Mouse (Mus musculus) thymus, adult 18-20 months (tissue): Measurements from ENCODE around the gene Gm17409.

Experiments used
- DNase-seq, 2 experiments: peaks; one replicate each; pipeline ENCODE4 v3.0.0; 2022; ENCODE audit warnings: mixed read lengths in 2 of 2

The Gm17409 gene

DNA sequence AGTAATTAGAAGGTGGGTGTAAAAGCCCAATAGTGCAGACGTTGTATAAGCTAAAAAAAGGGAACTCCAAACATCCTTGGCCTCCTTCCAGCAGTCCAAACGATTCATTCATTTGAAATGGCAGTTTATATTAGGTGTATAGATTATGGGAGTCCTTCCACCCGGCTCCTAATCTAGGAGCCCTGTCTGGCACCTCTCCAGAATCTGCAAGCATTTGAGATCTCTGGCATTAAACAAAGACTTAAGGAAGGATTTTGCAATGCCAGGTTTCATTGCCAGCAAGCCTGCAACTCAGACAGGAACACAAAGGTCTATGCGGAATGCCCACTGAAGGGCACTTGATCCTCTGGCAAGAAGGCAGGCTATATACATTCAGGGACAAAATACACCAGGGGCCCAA is 15.2 kb downstream of the Gm17409 start:
- DNase-seq, result no peak

DNA sequence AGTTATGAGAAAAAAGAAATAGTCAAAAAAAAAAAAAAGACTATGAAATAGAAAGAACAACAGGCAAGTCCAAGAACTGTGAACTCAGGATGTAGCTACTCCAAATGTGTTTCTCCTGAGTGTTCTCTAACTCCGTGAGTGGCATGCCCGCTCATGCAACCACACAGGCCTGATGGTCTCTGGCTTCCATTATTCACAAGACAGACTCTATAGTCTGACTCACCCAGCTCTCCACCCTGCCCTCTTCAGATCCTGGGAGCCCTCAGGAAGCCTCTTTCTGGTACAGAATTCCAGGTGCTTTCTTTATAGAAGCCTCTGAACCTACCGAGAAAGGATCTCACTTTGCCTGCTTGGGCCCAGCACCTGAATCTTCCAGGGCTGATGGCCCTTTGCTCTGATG is 15.8 kb downstream of the Gm17409 start:
- DNase-seq, result no peak

GRCm38 (mm10) chr2:58486441-58487278 is 16.7 kb downstream of the Gm17409 start:
- no peak for DNase-seq

DNA sequence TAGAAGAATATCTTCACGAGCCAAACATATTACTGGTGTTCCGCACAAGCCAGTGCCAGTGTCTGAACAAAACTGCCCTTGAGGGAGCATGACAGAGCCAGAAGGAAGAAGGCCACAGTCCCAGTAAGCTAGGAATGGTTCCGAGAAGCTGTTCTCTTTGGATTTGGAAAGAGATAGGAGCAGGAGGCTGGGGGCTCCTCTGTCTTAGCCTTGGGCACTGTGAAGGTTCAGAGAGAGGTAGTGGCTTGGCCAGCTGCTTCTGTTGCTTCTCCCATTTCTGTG is 17.3 kb downstream of the Gm17409 start:
- no peak for DNase-seq

GRCm38 (mm10) chr2:58488404-58488803 is 18.5 kb downstream of the Gm17409 start:
- no peak for DNase-seq

DNA sequence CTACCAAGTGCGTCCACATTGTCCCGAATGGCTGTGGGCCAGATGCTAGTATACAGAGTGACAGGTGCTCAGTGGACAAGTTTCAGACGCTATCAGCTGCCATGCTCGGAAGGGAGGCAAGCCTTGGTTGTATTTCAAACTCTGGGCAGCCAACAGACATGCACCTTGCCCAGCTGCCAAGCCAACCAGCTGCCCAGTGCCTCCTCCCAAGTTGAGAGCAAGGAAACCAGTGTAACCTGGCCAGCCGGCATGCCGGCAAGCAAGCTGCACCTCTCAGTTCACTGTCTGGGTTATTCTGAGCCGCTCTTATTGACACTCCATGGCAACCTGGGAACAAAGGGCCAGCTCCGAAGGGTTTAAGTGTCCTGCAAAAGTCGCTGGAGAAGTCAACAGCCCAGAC is 19.4 kb downstream of the Gm17409 start:
- no peak for DNase-seq

DNA sequence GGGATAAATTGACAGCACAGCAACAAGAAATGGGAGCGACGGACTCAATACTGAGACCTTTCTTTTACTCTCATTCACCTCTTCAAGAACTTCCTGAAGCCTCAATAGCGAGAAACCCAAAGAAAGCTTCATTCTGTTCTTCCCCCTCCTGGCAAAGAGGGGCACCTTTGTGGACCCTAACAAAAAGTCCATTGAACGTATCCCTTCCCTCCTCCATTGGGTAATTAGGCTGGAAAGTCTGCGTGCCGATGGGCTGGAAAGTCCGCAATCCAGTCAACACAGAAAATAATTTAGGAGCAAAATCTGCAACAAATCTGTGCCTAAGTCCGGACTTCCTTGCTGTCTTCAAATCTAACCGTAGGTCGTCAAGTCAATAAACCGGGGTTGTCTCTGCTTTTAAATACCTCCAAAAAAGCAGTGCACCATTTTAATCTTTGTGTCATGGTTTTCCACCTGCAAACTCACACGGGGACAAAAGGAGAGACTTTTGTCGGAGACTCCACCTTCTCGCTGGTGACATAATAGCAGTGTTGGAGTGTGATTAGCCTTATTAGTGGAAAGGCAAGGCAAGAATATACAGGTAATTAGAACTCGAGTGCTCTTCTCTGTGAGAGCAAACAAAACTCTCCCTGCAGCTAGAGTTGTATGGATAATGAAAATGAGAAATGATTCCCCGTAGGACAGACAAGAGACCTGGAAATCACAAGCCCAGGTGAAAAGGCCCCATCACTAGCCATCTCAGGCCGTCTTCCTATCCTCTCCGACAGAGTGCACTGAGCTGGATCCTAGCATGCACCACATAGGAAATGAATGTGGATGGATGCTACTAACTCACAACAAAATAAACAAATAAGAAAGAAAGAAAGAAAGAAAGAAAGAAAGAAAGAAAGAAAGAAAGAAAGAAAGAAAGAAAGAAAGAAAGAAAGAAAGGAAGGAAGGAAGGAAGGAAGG is 24.0 kb downstream of the Gm17409 start:
- no peak for DNase-seq

GRCm38 (mm10) chr2:58495271-58495670 is 25.4 kb downstream of the Gm17409 start:
- DNase-seq, result no peak

DNA sequence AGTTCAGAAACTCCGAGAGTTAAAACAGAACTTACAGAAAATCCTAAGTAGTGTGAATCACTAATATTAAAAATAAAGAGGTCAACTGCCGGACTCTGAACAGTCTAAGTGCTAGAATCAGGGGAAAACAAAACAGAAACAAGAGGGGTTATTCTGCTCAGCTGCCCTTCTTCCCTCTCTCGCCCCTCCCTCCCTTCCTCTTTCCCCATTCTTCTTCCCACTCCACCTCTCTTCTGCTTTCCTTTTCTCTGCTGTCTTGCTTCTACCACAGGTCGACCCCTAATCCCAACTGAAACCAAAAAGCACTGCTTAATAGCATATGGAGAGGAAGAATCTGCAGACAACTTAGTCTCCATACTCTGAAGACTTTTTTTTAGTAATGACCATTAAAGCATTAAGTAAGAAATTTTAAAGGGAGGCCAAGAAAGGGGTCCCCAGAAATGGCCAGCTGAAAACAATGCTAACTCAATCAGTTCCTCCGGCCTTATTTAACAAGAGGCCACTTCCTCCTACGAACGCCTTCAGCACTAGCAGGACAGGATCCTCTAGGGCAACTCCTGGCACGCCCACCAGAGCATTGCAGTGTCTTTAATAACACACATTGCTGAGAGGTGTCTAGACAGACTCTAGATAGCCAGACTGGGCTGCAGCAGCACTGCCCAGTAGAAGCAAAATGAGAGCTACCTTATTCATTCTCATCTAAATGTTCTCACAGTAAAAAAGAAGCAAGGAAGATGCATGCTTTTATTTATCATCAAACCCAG is 26.9 kb downstream of the Gm17409 start:
- no peak for DNase-seq

- no peak for DNase-seq
Measured at GRCm38 (mm10) chr2:58505306-58506090, 35.6 kb downstream of the Gm17409 start.

DNA sequence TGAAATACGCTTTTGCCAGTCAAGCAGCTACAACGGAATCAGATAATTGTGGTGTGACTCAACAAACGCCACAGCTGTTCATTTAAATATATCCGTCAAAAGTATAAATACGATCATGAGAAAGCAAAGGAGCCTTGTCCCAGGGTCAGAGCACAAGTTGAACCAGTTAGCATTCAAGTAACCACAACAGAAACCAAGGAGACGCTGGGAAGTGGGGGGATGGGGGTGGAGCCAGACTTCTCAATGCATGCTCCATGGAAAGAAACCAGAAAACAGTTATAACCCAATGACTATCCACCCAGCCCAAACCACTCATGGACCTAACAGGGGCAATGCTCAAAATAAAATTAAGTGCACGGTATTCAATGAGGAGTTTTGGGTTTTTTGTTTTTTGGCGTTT is 40.3 kb downstream of the Gm17409 start:
- DNase-seq, result no peak

- no peak for DNase-seq
Measured at GRCm38 (mm10) chr2:58513212-58513611, 43.3 kb downstream of the Gm17409 start.

GRCm38 (mm10) chr2:58514489-58514888 is 44.6 kb downstream of the Gm17409 start:
- no peak for DNase-seq

DNA sequence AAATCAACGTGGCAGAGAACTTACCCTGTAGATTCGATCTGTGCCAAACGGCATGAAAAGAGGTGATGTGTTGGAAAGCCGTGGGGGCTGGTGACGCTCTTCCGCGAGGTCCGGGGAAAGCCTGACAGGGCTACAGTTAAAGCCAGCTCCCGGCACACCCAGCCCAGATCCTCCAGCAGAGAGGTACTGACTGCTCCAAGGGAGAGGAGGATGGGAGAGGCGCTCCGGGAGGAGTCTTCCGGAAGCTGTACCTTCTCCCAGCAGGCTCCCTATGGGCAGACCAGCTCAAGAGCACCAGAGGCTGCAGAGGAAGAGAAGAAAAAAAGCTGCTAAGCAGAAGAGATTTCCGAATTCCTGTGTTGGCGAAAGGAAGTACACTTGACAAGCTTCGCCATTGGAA is 46.1 kb downstream of the Gm17409 start:
- no peak for DNase-seq

DNA sequence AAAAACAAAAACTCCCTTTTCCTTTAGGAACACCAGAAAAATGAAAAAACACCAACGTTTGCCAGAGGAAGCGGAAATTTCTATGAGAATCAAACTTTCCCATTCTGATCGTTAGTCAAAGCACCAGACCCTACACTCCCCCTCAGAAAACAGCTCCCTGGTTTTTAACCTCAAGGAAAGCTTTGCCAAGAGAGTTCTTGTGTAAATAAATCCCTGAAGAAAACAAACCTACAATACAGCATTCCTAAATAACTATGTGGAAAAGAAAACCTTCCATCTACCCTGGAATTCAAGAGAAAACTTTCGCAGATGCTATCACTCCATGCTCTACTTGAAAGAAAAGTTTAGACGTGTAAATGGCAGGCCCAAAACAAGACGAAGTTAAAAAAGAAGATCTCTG is 47.0 kb downstream of the Gm17409 start:
- no peak for DNase-seq

- DNase-seq, result no peak
Measured at GRCm38 (mm10) chr2:58518517-58518916, 48.6 kb downstream of the Gm17409 start.
